Mouse (Mus musculus) liver, embryonic 12.5 days (tissue): Measurements from ENCODE around the gene Ctla4. TPM values are rescaled to one million over a fixed set of nuclear protein-coding genes. Genes with fewer than 3 reads are reported as not detected.

Experiments
- ATAC-seq: fragments of 200-750 bp; cut with Nextera tagmentation; 2 replicates; pipeline ENCODE4 v1.8.0; 2017; ENCODE audit warnings: moderate number of reproducible peaks, mild to moderate bottlenecking, moderate library complexity
- H3K27ac ChIP-seq: fragments of 300-500 bp; sonication (generic); 2 replicates; pipeline ENCODE4 v1.5.1; 2016; ENCODE audit warnings: mild to moderate bottlenecking
- H3K27me3 ChIP-seq: fragments of 300-500 bp; sonication (generic); replicated peaks from 2 replicates; pipeline ENCODE4 v1.6.1; 2016; ENCODE audit warnings: mild to moderate bottlenecking, moderate library complexity
- H3K36me3 ChIP-seq: fragments of 300-500 bp; sonication (generic); 2 replicates; pipeline ENCODE4 v1.6.1; 2016; ENCODE audit warnings: mild to moderate bottlenecking, moderate library complexity
- H3K4me1 ChIP-seq: fragments of 300-500 bp; sonication (generic); 2 replicates; pipeline ENCODE4 v1.6.1; 2016
- H3K4me2 ChIP-seq: fragments of 300-500 bp; sonication (generic); 2 replicates; pipeline ENCODE4 v1.6.1; 2016; ENCODE audit warnings: mild to moderate bottlenecking, moderate library complexity
- H3K4me3 ChIP-seq: fragments of 300-500 bp; sonication (generic); 2 replicates; pipeline ENCODE4 v1.5.1; 2016; ENCODE audit warnings: mild to moderate bottlenecking, moderate library complexity
- H3K9ac ChIP-seq: fragments of 300-500 bp; sonication (generic); 2 replicates; pipeline ENCODE4 v1.6.1; 2016; ENCODE audit warnings: mild to moderate bottlenecking, moderate library complexity
- H3K9me3 ChIP-seq: fragments of 300-500 bp; sonication (generic); replicated peaks from 2 replicates; pipeline ENCODE4 v1.6.1; 2016; ENCODE audit warnings: mild to moderate bottlenecking, moderate library complexity
- WGBS: fragments of 180-500 bp; shearing (Covaris S2); methylation state at CpG from one replicate; pipeline ENCODE4 v1.1.7; 2016; ENCODE audit not compliant: insufficient replicate concordance; 5-methylcytosine and 5-hydroxymethylcytosine counted together
- polyA plus RNA-seq: library from polyadenylated mRNA; unstranded; fragments of >200 nt; fragmentation: Nextera tagmentation; extraction: Ambion mirVana; gene quantifications from 2 replicates; pipeline ENCODE4 v1.2.1, GENCODE M21; 2016

Gene Ctla4
- polyA plus RNA-seq, 1 experiment from 2014 or later: not detected

GRCm38 (mm10) chr1:60868333-60869277 lies 18.2 kb upstream of the Ctla4 start:
- 63% methylated on average over 17 of the region's 17 CpGs for WGBS
- Histone ChIP-seq H3K27ac (no peak overlapping the region), H3K4me1 (0 out of 2 replicates have a peak, but pooled peaks cover 2% of the 10 kb centered on the region), H3K9me3 (no peaks in the 10 kb centered on the region), H3K27me3 (no peaks in the 10 kb centered on the region), H3K4me2 (no peak overlapping the region), H3K36me3 (no peaks in the 10 kb centered on the region), H3K4me3 (no peak overlapping the region), H3K9ac (no peak overlapping the region)
- ATAC-seq: no peak

GRCm38 (mm10) chr1:60875267-60875666 lies 11.5 kb upstream of the Ctla4 start:
- Histone ChIP-seq H3K9me3 (no peaks in the 10 kb centered on the region), H3K4me2 (no peak overlapping the region), H3K4me3 (no peak overlapping the region), H3K4me1 (0 out of 2 replicates have a peak, but pooled peaks cover 3% of the 10 kb centered on the region), H3K9ac (no peak overlapping the region), H3K27ac (no peak overlapping the region), H3K27me3 (no peaks in the 10 kb centered on the region), H3K36me3 (no peaks in the 10 kb centered on the region)
- ATAC-seq: no peak
- 47% methylated on average over 3 of the region's 3 CpGs for WGBS

GRCm38 (mm10) chr1:60880116-60880867 lies 6.5 kb upstream of the Ctla4 start:
- Histone ChIP-seq H3K4me3 (no peak overlapping the region), H3K9me3 (no peaks in the 10 kb centered on the region), H3K27me3 (no peaks in the 10 kb centered on the region), H3K4me1 (0 out of 2 replicates have a peak, but pooled peaks cover 4% of the 10 kb centered on the region), H3K27ac (no peak overlapping the region), H3K4me2 (no peak overlapping the region), H3K36me3 (no peaks in the 10 kb centered on the region), H3K9ac (no peak overlapping the region)
- 58% methylated on average over 10 of the region's 10 CpGs for WGBS
- no peak for ATAC-seq

- Histone ChIP-seq H3K9me3 (no peaks in the 10 kb centered on the region), H3K4me3 (no peak overlapping the region), H3K27me3 (no peaks in the 10 kb centered on the region), H3K9ac (no peak overlapping the region), H3K4me2 (no peak overlapping the region), H3K27ac (no peak overlapping the region), H3K4me1 (0 out of 2 replicates have a peak, but pooled peaks cover 4% of the 10 kb centered on the region), H3K36me3 (no peaks in the 10 kb centered on the region)
- 51% methylated on average over 2 of the region's 2 CpGs for WGBS
- no peak for ATAC-seq
These were observed 4.0 kb upstream of the Ctla4 start for GRCm38 (mm10) chr1:60882792-60883191.

- H3K9ac ChIP-seq: no peak overlapping the region
- no peak overlapping the region for H3K4me3 ChIP-seq
- 46% methylated on average over 2 of the region's 2 CpGs for WGBS
- no peak overlapping the region for H3K4me2 ChIP-seq
- no peak for ATAC-seq
- no peak overlapping the region for H3K27ac ChIP-seq
- H3K4me1 ChIP-seq: 0 out of 2 replicates have a peak, but pooled peaks cover 4% of the 10 kb centered on the region
- H3K27me3 ChIP-seq: no peaks in the 10 kb centered on the region
- no peaks in the 10 kb centered on the region for H3K36me3 ChIP-seq
- no peaks in the 10 kb centered on the region for H3K9me3 ChIP-seq
These were observed 3.5 kb upstream of the Ctla4 start for GRCm38 (mm10) chr1:60883279-60883678.

GRCm38 (mm10) chr1:60884611-60885010 lies 2.2 kb upstream of the Ctla4 start:
- WGBS: 77% methylated on average over 1 of the region's 1 CpGs
- no peak overlapping the region for H3K4me2 ChIP-seq
- H3K27me3 ChIP-seq: no peaks in the 10 kb centered on the region
- H3K36me3 ChIP-seq: no peaks in the 10 kb centered on the region
- no peak overlapping the region for H3K9ac ChIP-seq
- H3K27ac ChIP-seq: no peak overlapping the region
- H3K9me3 ChIP-seq: no peaks in the 10 kb centered on the region
- 0 out of 2 replicates have a peak, but pooled peaks cover 4% of the 10 kb centered on the region for H3K4me1 ChIP-seq
- ATAC-seq: no peak
- no peak overlapping the region for H3K4me3 ChIP-seq

GRCm38 (mm10) chr1:60898127-60898932 lies 11.5 kb downstream of the Ctla4 start:
- H3K9me3 ChIP-seq: no peaks in the 10 kb centered on the region
- H3K4me1 ChIP-seq: no peaks in the 10 kb centered on the region
- ATAC-seq: no peak
- no peak overlapping the region for H3K27ac ChIP-seq
- no peak overlapping the region for H3K9ac ChIP-seq
- H3K4me3 ChIP-seq: no peak overlapping the region
- no peaks in the 10 kb centered on the region for H3K27me3 ChIP-seq
- H3K36me3 ChIP-seq: no peaks in the 10 kb centered on the region
- H3K4me2 ChIP-seq: no peak overlapping the region
- WGBS: 73% methylated on average over 5 of the region's 5 CpGs

- WGBS: 59% methylated on average over 2 of the region's 2 CpGs
- no peaks in the 10 kb centered on the region for H3K36me3 ChIP-seq
These were observed 12.1 kb downstream of the Ctla4 start for GRCm38 (mm10) chr1:60898933-60899210.

GRCm38 (mm10) chr1:60899244-60899643 lies 12.4 kb downstream of the Ctla4 start:
- Histone ChIP-seq H3K27ac (no peak overlapping the region), H3K27me3 (no peaks in the 10 kb centered on the region), H3K4me1 (no peaks in the 10 kb centered on the region), H3K9me3 (no peaks in the 10 kb centered on the region), H3K4me3 (no peak overlapping the region), H3K4me2 (no peak overlapping the region), H3K9ac (no peak overlapping the region), H3K36me3 (no peaks in the 10 kb centered on the region)
- WGBS: 51% methylated on average over 3 of the region's 3 CpGs
- ATAC-seq: no peak

More at GRCm38 (mm10) chr1:60898933-60899210, 12.1 kb downstream of the Ctla4 start:
- Histone ChIP-seq H3K9ac (no peak overlapping the region), H3K4me2 (no peak overlapping the region), H3K9me3 (no peaks in the 10 kb centered on the region), H3K4me1 (no peaks in the 10 kb centered on the region), H3K4me3 (no peak overlapping the region), H3K27ac (no peak overlapping the region), H3K27me3 (no peaks in the 10 kb centered on the region)
- no peak for ATAC-seq

- no peak overlapping the region for H3K4me3 ChIP-seq
- H3K4me2 ChIP-seq: no peak overlapping the region
- no peaks in the 10 kb centered on the region for H3K9me3 ChIP-seq
- no peaks in the 10 kb centered on the region for H3K4me1 ChIP-seq
- WGBS: 66% methylated on average over 6 of the region's 6 CpGs
- ATAC-seq: no peak
- H3K27me3 ChIP-seq: no peaks in the 10 kb centered on the region
- no peak overlapping the region for H3K27ac ChIP-seq
- no peaks in the 10 kb centered on the region for H3K36me3 ChIP-seq
- no peak overlapping the region for H3K9ac ChIP-seq
These were observed 15.7 kb downstream of the Ctla4 start for GRCm38 (mm10) chr1:60902547-60902946.

GRCm38 (mm10) chr1:60903126-60903525 lies 16.3 kb downstream of the Ctla4 start:
- H3K9ac ChIP-seq: no peak overlapping the region
- no peak overlapping the region for H3K4me3 ChIP-seq
- H3K27ac ChIP-seq: no peak overlapping the region
- no peak overlapping the region for H3K4me2 ChIP-seq
- H3K9me3 ChIP-seq: no peaks in the 10 kb centered on the region
- H3K36me3 ChIP-seq: no peaks in the 10 kb centered on the region
- no peak for ATAC-seq
- no peaks in the 10 kb centered on the region for H3K27me3 ChIP-seq
- H3K4me1 ChIP-seq: no peaks in the 10 kb centered on the region
- 80% methylated on average over 7 of the region's 7 CpGs for WGBS
